Mouse (Mus musculus) midbrain, embryonic 11.5 days (tissue): ENCODE data around the gene Pml. TPM values are rescaled to one million over a fixed set of nuclear protein-coding genes. Genes with fewer than 3 reads are reported as not detected.
A peak's percentile ranks its signal among the peaks of the same experiment; 100 is the strongest.

Experiments
- ATAC-seq: fragments of 200-750 bp; cut with Nextera tagmentation; 2 replicates; pipeline ENCODE4 v1.8.0; 2017; ENCODE audit warnings: moderate TSS enrichment, moderate library complexity; ENCODE audit not compliant: low FRiP score
- DNase-seq: peaks from one replicate; pipeline ENCODE4 v3.0.0; 2015; ENCODE audit warnings: low spot score; ENCODE audit errors: missing footprints
- H3K27ac ChIP-seq: fragments of 300-500 bp; sonication (generic); 2 replicates; pipeline ENCODE4 v1.5.1; 2014; ENCODE audit warnings: low read depth, low read length
- H3K27me3 ChIP-seq: fragments of 300-500 bp; sonication (generic); 2 replicates; pipeline ENCODE4 v1.6.1; 2014; ENCODE audit warnings: mild to moderate bottlenecking, low read length, moderate library complexity, mixed read lengths; ENCODE audit not compliant: control insufficient read depth, insufficient read depth
- H3K36me3 ChIP-seq: fragments of 300-500 bp; sonication (generic); 2 replicates; pipeline ENCODE4 v1.6.1; 2014; ENCODE audit warnings: mild to moderate bottlenecking, low read length, moderate library complexity, mixed read lengths; ENCODE audit not compliant: control insufficient read depth, insufficient read depth
- H3K4me1 ChIP-seq: fragments of 300-500 bp; sonication (generic); 2 replicates; pipeline ENCODE4 v1.6.1; 2014; ENCODE audit warnings: low read length; ENCODE audit not compliant: control insufficient read depth, insufficient read depth
- H3K4me2 ChIP-seq: fragments of 300-500 bp; sonication (generic); 2 replicates; pipeline ENCODE4 v1.6.1; 2014; ENCODE audit warnings: mild to moderate bottlenecking, moderate library complexity
- H3K4me3 ChIP-seq: fragments of 300-500 bp; sonication (generic); 2 replicates; pipeline ENCODE4 v1.5.1; 2014; ENCODE audit warnings: low read depth, low read length
- H3K9ac ChIP-seq: fragments of 300-500 bp; sonication (generic); 2 replicates; pipeline ENCODE4 v1.6.1; 2014; ENCODE audit warnings: low read length
- H3K9me3 ChIP-seq: fragments of 300-500 bp; sonication (generic); 2 replicates; pipeline ENCODE4 v1.6.1; 2016; ENCODE audit warnings: low read length; ENCODE audit not compliant: control insufficient read depth
- WGBS: fragments of 180-500 bp; shearing (Covaris S2); extraction: QIAGEN DNeasy Blood & Tissue Kit; methylation state at CpG from one replicate; pipeline ENCODE4 v1.1.7; 2014; 5-methylcytosine and 5-hydroxymethylcytosine counted together
- polyA plus RNA-seq: library from polyadenylated mRNA; unstranded; fragments of >200 nt; fragmentation: Nextera tagmentation; extraction: Ambion mirVana; gene quantifications from 2 replicates; pipeline ENCODE4 v1.2.1, GENCODE M21; 2014

Pml gene
- polyA plus RNA-seq, 1 experiment from 2014 or later: 10.1 TPM

GRCm38 (mm10) chr9:58248746-58249413 lies 706 bp downstream of the Pml start:
- no peaks in the 10 kb centered on the region for H3K27me3 ChIP-seq
- H3K4me2 ChIP-seq: peak overlapping the region; percentile 66
- no peak for ATAC-seq
- peak overlapping the region; percentile 45 for H3K4me3 ChIP-seq
- no peak overlapping the region for H3K27ac ChIP-seq
- DNase-seq: peak; percentile 78
- H3K36me3 ChIP-seq: no peaks in the 10 kb centered on the region; the same call in 1 of the 2 replicates
- H3K9me3 ChIP-seq: no peaks in the 10 kb centered on the region
- WGBS: 49% methylated on average over 7 of the region's 7 CpGs
- H3K9ac ChIP-seq: peak overlapping the region; percentile 78
- H3K4me1 ChIP-seq: peaks cover 19% of the 10 kb centered on the region

- H3K27ac ChIP-seq: no peak overlapping the region
- 0 out of 2 replicates have a peak overlapping the region, but pooled peaks have one; percentile 15 for H3K4me3 ChIP-seq
- peak; percentile 73 for ATAC-seq
These were observed 2.4 kb downstream of the Pml start for GRCm38 (mm10) chr9:58247064-58247759.

GRCm38 (mm10) chr9:58246083-58246591 lies 3.4 kb downstream of the Pml start:
- Histone ChIP-seq H3K9me3 (no peaks in the 10 kb centered on the region), H3K4me2 (no peak overlapping the region), H3K9ac (no peak overlapping the region), H3K27me3 (no peaks in the 10 kb centered on the region), H3K27ac (no peak overlapping the region), H3K4me1 (peaks cover 15% of the 10 kb centered on the region; the same call in 1 of the 2 replicates), H3K4me3 (no peak overlapping the region), H3K36me3 (no peaks in the 10 kb centered on the region; the same call in 1 of the 2 replicates)
- WGBS: 74% methylated on average over 4 of the region's 4 CpGs
- no peak for ATAC-seq
- DNase-seq: peak; percentile 72

More at GRCm38 (mm10) chr9:58247064-58247759, 2.4 kb downstream of the Pml start:
- peak overlapping the region; percentile 27 for H3K4me2 ChIP-seq
- peak overlapping the region; percentile 41 for H3K9ac ChIP-seq
- whole genome bisulfite sequencing: 13% methylated on average over 25 of the region's 25 CpGs
- H3K36me3 ChIP-seq: no peaks in the 10 kb centered on the region; the same call in 1 of the 2 replicates
- no peaks in the 10 kb centered on the region for H3K9me3 ChIP-seq
- peak; percentile 97 for DNase-seq
- H3K4me1 ChIP-seq: peaks cover 15% of the 10 kb centered on the region; the same call in 1 of the 2 replicates
- no peaks in the 10 kb centered on the region for H3K27me3 ChIP-seq

- WGBS: 93% methylated on average over 6 of the region's 6 CpGs
- H3K27me3 ChIP-seq: no peaks in the 10 kb centered on the region
- H3K4me2 ChIP-seq: no peak overlapping the region
- H3K4me1 ChIP-seq: peaks cover 6% of the 10 kb centered on the region; the same call in 1 of the 2 replicates
- H3K9me3 ChIP-seq: no peaks in the 10 kb centered on the region
- no peak overlapping the region for H3K27ac ChIP-seq
- no peak overlapping the region for H3K4me3 ChIP-seq
- no peak overlapping the region for H3K9ac ChIP-seq
- H3K36me3 ChIP-seq: no peaks in the 10 kb centered on the region; the same call in 1 of the 2 replicates
- ATAC-seq (no peak), DNase-seq (no peak)
These were observed 5.9 kb downstream of the Pml start for GRCm38 (mm10) chr9:58243696-58244095.

- Histone ChIP-seq H3K27ac (no peak overlapping the region), H3K27me3 (no peaks in the 10 kb centered on the region), H3K4me3 (no peak overlapping the region), H3K36me3 (no peaks in the 10 kb centered on the region; the same call in 1 of the 2 replicates), H3K9me3 (no peaks in the 10 kb centered on the region), H3K4me2 (no peak overlapping the region), H3K4me1 (peaks cover under 1% of the 10 kb centered on the region; the same call in 1 of the 2 replicates), H3K9ac (no peak overlapping the region)
- 95% methylated on average over 5 of the region's 5 CpGs for WGBS
- no peak for ATAC-seq
- DNase-seq: no peak
These were observed 6.9 kb downstream of the Pml start for GRCm38 (mm10) chr9:58242696-58243095.

- WGBS: 61% methylated on average over 9 of the region's 9 CpGs
- DNase-seq (peak; percentile 74), ATAC-seq (no peak)
- Histone ChIP-seq H3K36me3 (no peaks in the 10 kb centered on the region; the same call in 1 of the 2 replicates), H3K27ac (no peak overlapping the region), H3K4me3 (no peak overlapping the region), H3K4me2 (no peak overlapping the region), H3K27me3 (no peaks in the 10 kb centered on the region), H3K4me1 (no peaks in the 10 kb centered on the region), H3K9me3 (no peaks in the 10 kb centered on the region), H3K9ac (no peak overlapping the region)
These were observed 7.7 kb downstream of the Pml start for GRCm38 (mm10) chr9:58241780-58242485.

GRCm38 (mm10) chr9:58234502-58235015 lies 15.0 kb downstream of the Pml start:
- Histone ChIP-seq H3K36me3 (peaks cover 3% of the 10 kb centered on the region; the same call in 1 of the 2 replicates), H3K27me3 (no peaks in the 10 kb centered on the region), H3K9ac (no peak overlapping the region), H3K27ac (no peak overlapping the region), H3K9me3 (no peaks in the 10 kb centered on the region), H3K4me2 (no peak overlapping the region), H3K4me1 (no peaks in the 10 kb centered on the region), H3K4me3 (no peak overlapping the region)
- peak; percentile 44 for DNase-seq
- no peak for ATAC-seq
- WGBS: 96% methylated on average over 28 of the region's 28 CpGs

GRCm38 (mm10) chr9:58232374-58232773 lies 17.2 kb downstream of the Pml start:
- 85% methylated on average over 5 of the region's 5 CpGs for WGBS
- no peaks in the 10 kb centered on the region for H3K4me1 ChIP-seq
- no peak overlapping the region for H3K27ac ChIP-seq
- H3K4me3 ChIP-seq: no peak overlapping the region
- no peak overlapping the region for H3K9ac ChIP-seq
- no peaks in the 10 kb centered on the region for H3K9me3 ChIP-seq
- no peaks in the 10 kb centered on the region for H3K27me3 ChIP-seq
- H3K36me3 ChIP-seq: peaks cover 7% of the 10 kb centered on the region; the same call in 1 of the 2 replicates
- no peak for DNase-seq
- no peak for ATAC-seq
- no peak overlapping the region for H3K4me2 ChIP-seq
